Comparison of ENCODE assay signal across 25 mouse cellular contexts in genomic region chr4:135092871-135093270, GRCm38 (mm10). TPM values are rescaled to one million over a fixed set of nuclear protein-coding genes. Genes with fewer than 3 reads are reported as not detected.
"Had no signal": no experiment of that assay in that cellular context is flagged by ENCODE, and none has a peak within 500 bp of the region (broad histone marks: within the 10 kb centered on the region; RNA-seq: fewer than 3 reads in every experiment).

No protein-coding gene starts in this region.

- H3K4me1 ChIP-seq: liver, embryonic 12.5 days; liver, embryonic 15.5 days; midbrain, embryonic 13.5 days had no signal

- DNase-seq: kidney, adult 18-20 months; kidney, adult 9 months; kidney, postnatal 14 days; kidney, postnatal 4 days; layer of hippocampus, adult 9-11 months; liver; lung, adult 18-20 months; lung, postnatal 14 days; right cerebral cortex, postnatal 14 days; right cerebral cortex, postnatal 4 days; thymus, adult 2 months; thymus, postnatal 14 days; thymus, postnatal 4 days had no signal

- H3K4me3 ChIP-seq: limb, embryonic 12.5 days; liver, embryonic 12.5 days; liver, embryonic 15.5 days; midbrain, embryonic 13.5 days had no signal

- H3K27ac ChIP-seq: limb, embryonic 12.5 days; liver, embryonic 12.5 days; liver, embryonic 15.5 days; macrophage; midbrain, embryonic 13.5 days; stomach, postnatal 0 days had no signal

- ATAC-seq: liver, embryonic 12.5 days; midbrain, embryonic 13.5 days had no signal

- H3K9me3 ChIP-seq: limb, embryonic 12.5 days; liver, embryonic 12.5 days; liver, embryonic 15.5 days; midbrain, embryonic 13.5 days had no signal

- H3K27me3 ChIP-seq: liver, embryonic 15.5 days; midbrain, embryonic 13.5 days had no signal

- H3K4me2 ChIP-seq: limb, embryonic 12.5 days; liver, embryonic 12.5 days; liver, embryonic 15.5 days; midbrain, embryonic 13.5 days had no signal

- H3K9ac ChIP-seq: limb, embryonic 12.5 days; liver, embryonic 12.5 days; liver, embryonic 15.5 days; midbrain, embryonic 13.5 days had no signal

- H3K36me3 ChIP-seq: limb, embryonic 12.5 days; liver, embryonic 12.5 days; liver, embryonic 15.5 days; midbrain, embryonic 13.5 days had no signal

RNA-seq across cellular contexts. Expression of gene Runx3, which starts 27.6 kb away (rescaled TPM):
- total RNA-seq: layer of hippocampus, adult 18-20 months; layer of hippocampus, postnatal 25 days; left cerebral cortex, postnatal 36 days; midbrain, postnatal 0 days had no signal
- polyA plus RNA-seq: kidney, embryonic 16.5 days; midbrain, embryonic 13.5 days; midbrain, postnatal 0 days; neural tube, embryonic 14.5 days had no signal
